Mouse (Mus musculus): ENCODE measurements around the gene Pde4d.

Pde4d gene

GRCm38 (mm10) chr13:109448121-109448520, 998.4 kb downstream of the Pde4d start:
- in situ Hi-C loops (cut with MseI, MboI), result no loop called here

- in situ Hi-C loops (cut with MseI, MboI), result no loop called here
Observed at GRCm38 (mm10) chr13:109474344-109474743, 1024.6 kb downstream of the Pde4d start.

GRCm38 (mm10) chr13:109481446-109481845, 1031.7 kb downstream of the Pde4d start:
- in situ Hi-C loops (cut with MseI, MboI), result no loop called here

- in situ Hi-C loops (cut with MseI, MboI), result no loop called here
Observed at GRCm38 (mm10) chr13:109486166-109486565, 1036.4 kb downstream of the Pde4d start.

- in situ Hi-C loops (cut with MseI, MboI), result no loop called here
Observed at GRCm38 (mm10) chr13:109487378-109487777, 1037.6 kb downstream of the Pde4d start.

GRCm38 (mm10) chr13:109490853-109491252, 1041.1 kb downstream of the Pde4d start:
- in situ Hi-C loops (cut with MseI, MboI), result no loop called here

- in situ Hi-C loops (cut with MseI, MboI), result no loop called here
Observed at GRCm38 (mm10) chr13:109491829-109492228, 1042.1 kb downstream of the Pde4d start.

- in situ Hi-C loops (cut with MseI, MboI), result no loop called here
Observed at GRCm38 (mm10) chr13:109500336-109500735, 1050.6 kb downstream of the Pde4d start.

GRCm38 (mm10) chr13:109502796-109503195, 1053.0 kb downstream of the Pde4d start:
- in situ Hi-C loops (cut with MseI, MboI), result no loop called here

GRCm38 (mm10) chr13:109506754-109507153, 1057.0 kb downstream of the Pde4d start:
- in situ Hi-C loops (cut with MseI, MboI), result no loop called here

GRCm38 (mm10) chr13:109508472-109508871, 1058.7 kb downstream of the Pde4d start:
- in situ Hi-C loops (cut with MseI, MboI), result no loop called here

GRCm38 (mm10) chr13:109518194-109518593, 1068.4 kb downstream of the Pde4d start:
- in situ Hi-C loops (cut with MseI, MboI), result loop anchor here in 1 of 2 experiments (10.0 kb wide), 1 partner anchor 173 kb away; no protein-coding TSS in a partner anchor

- in situ Hi-C loops (cut with MseI, MboI), result loop anchor here in 1 of 2 experiments (10.0 kb wide), 1 partner anchor 175 kb away; no protein-coding TSS in a partner anchor
Observed at GRCm38 (mm10) chr13:109519485-109519884, 1069.7 kb downstream of the Pde4d start.

- in situ Hi-C loops (cut with MseI, MboI), result loop anchor here (10.0 kb wide), 2 partner anchors 165 to 175 kb away; no protein-coding TSS in a partner anchor
Observed at GRCm38 (mm10) chr13:109519966-109520646, 1070.4 kb downstream of the Pde4d start.

- in situ Hi-C loops (cut with MseI, MboI), result no loop called here
Observed at GRCm38 (mm10) chr13:109533838-109534523, 1084.2 kb downstream of the Pde4d start.

GRCm38 (mm10) chr13:109534709-109535284, 1085.0 kb downstream of the Pde4d start:
- in situ Hi-C loops (cut with MseI, MboI), result no loop called here

- in situ Hi-C loops (cut with MseI, MboI), result no loop called here
Observed at GRCm38 (mm10) chr13:109536636-109537035, 1086.9 kb downstream of the Pde4d start.

GRCm38 (mm10) chr13:109539371-109539770, 1089.6 kb downstream of the Pde4d start:
- in situ Hi-C loops (cut with MseI, MboI), result no loop called here

- in situ Hi-C loops (cut with MseI, MboI), result loop anchor here (5.0 to 10.0 kb wide), 3 partner anchors 200 to 312 kb away; no protein-coding TSS in a partner anchor
Observed at GRCm38 (mm10) chr13:109544646-109545045, 1094.9 kb downstream of the Pde4d start.

GRCm38 (mm10) chr13:109546337-109546736, 1096.6 kb downstream of the Pde4d start:
- in situ Hi-C loops (cut with MseI, MboI), result loop anchor here (5.0 to 10.0 kb wide), 3 partner anchors 202 to 314 kb away; no protein-coding TSS in a partner anchor

- in situ Hi-C loops (cut with MseI, MboI), result loop anchor here (5.0 to 10.0 kb wide), 3 partner anchors 202 to 315 kb away; no protein-coding TSS in a partner anchor
Observed at GRCm38 (mm10) chr13:109547006-109547587, 1097.3 kb downstream of the Pde4d start.

- in situ Hi-C loops (cut with MseI, MboI), result loop anchor here (5.0 to 10.0 kb wide), 3 partner anchors 203 to 315 kb away; no protein-coding TSS in a partner anchor
Observed at GRCm38 (mm10) chr13:109547700-109548099, 1098.0 kb downstream of the Pde4d start.

Measured in mouse trophoblast stem cell (cell line).